Mouse (Mus musculus): ENCODE results near the gene Blcap. TPM values are rescaled to one million over a fixed set of nuclear protein-coding genes. Genes with fewer than 3 reads are reported as not detected.

Gene Blcap
- total RNA-seq, 2 experiments from 2014 or later = 61.1 to 63.8 TPM

GRCm38 (mm10) chr2:157530056-157530955 is 40.8 kb downstream of the Blcap start:
- intact Hi-C loops (cut with DNase I) = no loop called here

GRCm38 (mm10) chr2:157522556-157522955 is 48.5 kb downstream of the Blcap start:
- intact Hi-C loops (cut with DNase I) = no loop called here
- no peak for DNase-seq

More at GRCm38 (mm10) chr2:157530056-157530955, 40.8 kb downstream of the Blcap start:
- DNase-seq = no peak

- intact Hi-C loops (cut with DNase I) = no loop called here
- no peak for DNase-seq
These were observed 50.6 kb downstream of the Blcap start for GRCm38 (mm10) chr2:157520496-157520895.

GRCm38 (mm10) chr2:157519452-157519851 is 51.6 kb downstream of the Blcap start:
- no peak for DNase-seq
- intact Hi-C loops (cut with DNase I) = no loop called here

- intact Hi-C loops (cut with DNase I) = no loop called here
- DNase-seq = no peak
These were observed 52.6 kb downstream of the Blcap start for GRCm38 (mm10) chr2:157518451-157518850.

GRCm38 (mm10) chr2:157517526-157517925 is 53.5 kb downstream of the Blcap start:
- DNase-seq = no peak
- intact Hi-C loops (cut with DNase I) = no loop called here

- DNase-seq = no peak
- intact Hi-C loops (cut with DNase I) = no loop called here
These were observed 56.7 kb downstream of the Blcap start for GRCm38 (mm10) chr2:157514353-157514752.

- DNase-seq = no peak
These were observed 57.3 kb downstream of the Blcap start for GRCm38 (mm10) chr2:157513737-157514208.

GRCm38 (mm10) chr2:157512859-157513258 is 58.2 kb downstream of the Blcap start:
- no peak for DNase-seq
- intact Hi-C loops (cut with DNase I) = no loop called here

More at GRCm38 (mm10) chr2:157513737-157514208, 57.3 kb downstream of the Blcap start:
- intact Hi-C loops (cut with DNase I) = no loop called here

- DNase-seq = no peak
- intact Hi-C loops (cut with DNase I) = no loop called here
These were observed 61.0 kb downstream of the Blcap start for GRCm38 (mm10) chr2:157510031-157510430.

- intact Hi-C loops (cut with DNase I) = no loop called here
- DNase-seq = no peak
These were observed 61.9 kb downstream of the Blcap start for GRCm38 (mm10) chr2:157509182-157509581.

- intact Hi-C loops (cut with DNase I) = no loop called here
- DNase-seq = peak in 1 of 2 experiments; percentile 18
These were observed 64.3 kb downstream of the Blcap start for GRCm38 (mm10) chr2:157506779-157507178.

Small RNAs within 50 kb of the gene (microRNA-seq; reads per million reads assigned to microRNA genes)
- 0.47 to 0.70 reads per million in 2 experiments for gene Gm23134

Other genes with a start within 250 kb of the Blcap start
- gene Ghrh, start 223.8 kb downstream of the Blcap start, total RNA-seq (2021) = not detected
- gene Manbal, start 203.7 kb downstream of the Blcap start, total RNA-seq (2021) = 10 to 100 TPM; 32.4 to 34.0 TPM
- gene Src, start 152.8 kb downstream of the Blcap start, total RNA-seq (2021) = 1 to 10 TPM; 8.4 to 9.5 TPM
- gene Nnat, start 11.2 kb downstream of the Blcap start, total RNA-seq (2021) = 1 to 10 TPM; 3.9 to 6.4 TPM
- gene Ctnnbl1, start 166.1 kb upstream of the Blcap start, total RNA-seq (2021) = 10 to 100 TPM; 14.0 to 14.7 TPM

Measured in heart, postnatal 10 days (tissue).